Mouse (Mus musculus) lung, embryonic 16.5 days (tissue): ENCODE measurements at regions not wholly inside any gene's neighbourhood (a gene's known extent, or its start where the extent isn't known, plus 50 kb on each side); places are given as distances from the start of the nearest gene placed in this dataset.

ENCODE experiments used
- ATAC-seq: fragments of 200-750 bp; cut with Nextera tagmentation; 2 replicates; pipeline ENCODE4 v1.8.0; 2017; ENCODE audit warnings: low read depth, mild to moderate bottlenecking, moderate library complexity
- H3K27ac ChIP-seq: fragments of 300-500 bp; sonication (generic); 2 replicates; pipeline ENCODE4 v1.5.1; 2014; ENCODE audit warnings: mild to moderate bottlenecking, control low read depth, low read length
- H3K27me3 ChIP-seq: fragments of 300-500 bp; sonication (generic); 2 replicates; pipeline ENCODE4 v1.6.1; 2014; ENCODE audit warnings: low read depth, low read length, mixed read lengths; ENCODE audit not compliant: control insufficient read depth, insufficient read depth
- H3K36me3 ChIP-seq: fragments of 300-500 bp; sonication (generic); 2 replicates; pipeline ENCODE4 v1.6.1; 2014; ENCODE audit warnings: low read length; ENCODE audit not compliant: control insufficient read depth, insufficient read depth
- H3K4me1 ChIP-seq: fragments of 300-500 bp; sonication (generic); replicated peaks from 2 replicates; pipeline ENCODE4 v1.6.1; 2014; ENCODE audit warnings: low read length, mixed read lengths; ENCODE audit not compliant: control insufficient read depth, insufficient read depth
- H3K4me2 ChIP-seq: fragments of 300-500 bp; sonication (generic); 2 replicates; pipeline ENCODE4 v1.6.1; 2014; ENCODE audit warnings: low read depth, low read length, control low read depth
- H3K4me3 ChIP-seq: fragments of 300-500 bp; sonication (generic); 2 replicates; pipeline ENCODE4 v1.5.1; 2014; ENCODE audit warnings: mild to moderate bottlenecking, low read length, control low read depth
- H3K9ac ChIP-seq: fragments of 300-500 bp; sonication (generic); 2 replicates; pipeline ENCODE4 v1.6.1; 2014; ENCODE audit warnings: low read length, control low read depth
- H3K9me3 ChIP-seq: fragments of 300-500 bp; sonication (generic); 2 replicates; pipeline ENCODE4 v1.6.1; 2016; ENCODE audit warnings: low read length; ENCODE audit not compliant: control insufficient read depth
- WGBS: fragments of 180-500 bp; shearing (Covaris S2); extraction: QIAGEN DNeasy Blood & Tissue Kit; methylation state at CpG from one replicate; pipeline ENCODE4 v1.1.7; 2014; 5-methylcytosine and 5-hydroxymethylcytosine counted together

DNA sequence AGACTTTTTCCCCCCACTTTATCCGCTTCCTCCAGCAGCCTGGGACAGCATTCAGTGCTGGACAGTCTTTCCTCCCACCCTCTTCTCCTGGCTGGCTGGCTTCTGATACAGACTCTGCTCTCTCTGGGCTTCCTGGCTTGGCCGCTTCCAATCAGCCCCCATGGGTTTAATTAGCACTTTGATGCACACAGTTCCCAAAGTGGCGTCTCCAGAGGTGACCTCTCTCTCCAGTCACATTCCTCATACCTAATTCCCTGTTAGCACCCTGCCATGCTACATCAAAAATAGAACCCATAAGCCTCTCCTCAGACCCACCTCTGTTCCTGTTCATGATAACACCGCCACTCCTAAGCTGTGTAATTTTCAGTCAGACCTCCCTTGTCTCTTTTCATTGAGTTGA, 101.9 kb upstream of the Arid2 start:
- Histone ChIP-seq H3K9me3 (no peaks in the 10 kb centered on the region), H3K4me2 (no peak overlapping the region), H3K36me3 (no peaks in the 10 kb centered on the region), H3K27me3 (no peaks in the 10 kb centered on the region), H3K27ac (no peak overlapping the region), H3K9ac (no peak overlapping the region), H3K4me3 (no peak overlapping the region), H3K4me1 (no peaks in the 10 kb centered on the region)
- 35% methylated on average over 4 of the region's 4 CpGs for WGBS
- no peak for ATAC-seq

DNA sequence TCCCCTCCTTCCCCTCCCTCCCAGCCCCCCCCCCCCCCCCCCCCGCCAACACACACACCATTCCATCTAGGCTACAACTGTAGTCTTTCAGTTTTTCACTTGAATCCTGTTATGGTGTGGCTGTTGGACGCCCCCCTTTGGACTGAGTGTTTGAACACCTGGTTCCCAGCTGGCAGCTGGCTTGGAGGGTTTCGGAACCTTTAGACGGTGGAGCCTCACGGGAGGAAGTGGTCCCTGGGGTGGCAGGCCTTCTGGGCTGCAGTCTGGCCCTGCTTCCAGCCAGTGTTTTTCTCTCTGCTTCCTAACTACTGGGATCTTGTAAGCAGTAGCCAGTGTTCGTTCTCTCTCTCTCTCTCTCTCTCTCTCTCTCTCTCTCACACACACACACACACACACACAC, 101.4 kb upstream of the Arid2 start:
- H3K27me3 ChIP-seq: no peaks in the 10 kb centered on the region
- no peaks in the 10 kb centered on the region for H3K4me1 ChIP-seq
- H3K4me3 ChIP-seq: no peak overlapping the region
- 18% methylated on average over 4 of the region's 6 CpGs for WGBS
- no peak overlapping the region for H3K9ac ChIP-seq
- no peak overlapping the region for H3K4me2 ChIP-seq
- H3K27ac ChIP-seq: no peak overlapping the region
- ATAC-seq: peak; percentile 23; the same call in 1 of the 2 replicates
- no peaks in the 10 kb centered on the region for H3K9me3 ChIP-seq
- H3K36me3 ChIP-seq: no peaks in the 10 kb centered on the region

- ATAC-seq: no peak
- no peak overlapping the region for H3K9ac ChIP-seq
- H3K27me3 ChIP-seq: no peaks in the 10 kb centered on the region
- no peak overlapping the region for H3K4me3 ChIP-seq
- no peaks in the 10 kb centered on the region for H3K9me3 ChIP-seq
- no peaks in the 10 kb centered on the region for H3K4me1 ChIP-seq
- H3K4me2 ChIP-seq: no peak overlapping the region
- no peaks in the 10 kb centered on the region for H3K36me3 ChIP-seq
- no peak overlapping the region for H3K27ac ChIP-seq
- 74% methylated on average over 2 of the region's 2 CpGs for WGBS
These were observed 97.8 kb upstream of the Arid2 start for GRCm38 (mm10) chr15:96189551-96189950.

GRCm38 (mm10) chr15:96197413-96197812, 89.9 kb upstream of the Arid2 start:
- H3K36me3 ChIP-seq: no peaks in the 10 kb centered on the region
- no peaks in the 10 kb centered on the region for H3K4me1 ChIP-seq
- no peak overlapping the region for H3K9ac ChIP-seq
- ATAC-seq: no peak
- H3K4me2 ChIP-seq: no peak overlapping the region
- WGBS: 70% methylated on average over 10 of the region's 10 CpGs
- H3K27me3 ChIP-seq: no peaks in the 10 kb centered on the region
- H3K27ac ChIP-seq: no peak overlapping the region
- H3K9me3 ChIP-seq: no peaks in the 10 kb centered on the region
- H3K4me3 ChIP-seq: no peak overlapping the region

GRCm38 (mm10) chr15:96197932-96198331, 89.4 kb upstream of the Arid2 start:
- H3K4me1 ChIP-seq: no peaks in the 10 kb centered on the region
- no peaks in the 10 kb centered on the region for H3K9me3 ChIP-seq
- 45% methylated on average over 5 of the region's 5 CpGs for WGBS
- H3K27me3 ChIP-seq: no peaks in the 10 kb centered on the region
- no peak for ATAC-seq
- H3K4me2 ChIP-seq: no peak overlapping the region
- no peak overlapping the region for H3K4me3 ChIP-seq
- no peak overlapping the region for H3K27ac ChIP-seq
- no peaks in the 10 kb centered on the region for H3K36me3 ChIP-seq
- no peak overlapping the region for H3K9ac ChIP-seq

DNA sequence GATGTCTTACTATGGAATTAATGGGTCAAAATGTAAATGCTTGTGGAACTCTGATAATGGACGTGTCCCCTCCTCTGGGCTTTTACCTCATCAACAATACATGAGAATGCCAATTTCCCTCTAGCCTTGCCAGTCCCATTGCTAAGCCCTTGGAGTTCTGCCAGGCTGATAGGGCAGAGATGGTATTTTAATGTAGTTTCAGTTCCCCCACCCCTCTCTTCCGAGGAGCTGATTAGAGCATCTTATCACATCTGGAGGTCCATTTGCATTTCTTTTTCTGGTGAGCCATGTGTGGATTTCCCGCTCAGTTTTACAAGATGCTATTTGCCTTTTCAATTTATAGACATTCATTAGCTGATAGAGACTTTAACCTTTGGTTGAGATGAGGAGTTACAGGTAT, 86.0 kb upstream of the Arid2 start:
- Histone ChIP-seq H3K27me3 (no peaks in the 10 kb centered on the region), H3K4me2 (no peak overlapping the region), H3K27ac (no peak overlapping the region), H3K9me3 (no peaks in the 10 kb centered on the region), H3K4me3 (no peak overlapping the region), H3K4me1 (no peaks in the 10 kb centered on the region), H3K36me3 (no peaks in the 10 kb centered on the region), H3K9ac (no peak overlapping the region)
- no peak for ATAC-seq
- 62% methylated on average over 3 of the region's 3 CpGs for WGBS

GRCm38 (mm10) chr15:96201701-96202460, 85.4 kb upstream of the Arid2 start:
- Histone ChIP-seq H3K27ac (no peak overlapping the region), H3K27me3 (no peaks in the 10 kb centered on the region), H3K4me3 (no peak overlapping the region), H3K9me3 (no peaks in the 10 kb centered on the region), H3K36me3 (no peaks in the 10 kb centered on the region), H3K4me1 (no peaks in the 10 kb centered on the region), H3K4me2 (no peak overlapping the region), H3K9ac (no peak overlapping the region)
- ATAC-seq: no peak
- WGBS: 83% methylated on average over 10 of the region's 10 CpGs

DNA sequence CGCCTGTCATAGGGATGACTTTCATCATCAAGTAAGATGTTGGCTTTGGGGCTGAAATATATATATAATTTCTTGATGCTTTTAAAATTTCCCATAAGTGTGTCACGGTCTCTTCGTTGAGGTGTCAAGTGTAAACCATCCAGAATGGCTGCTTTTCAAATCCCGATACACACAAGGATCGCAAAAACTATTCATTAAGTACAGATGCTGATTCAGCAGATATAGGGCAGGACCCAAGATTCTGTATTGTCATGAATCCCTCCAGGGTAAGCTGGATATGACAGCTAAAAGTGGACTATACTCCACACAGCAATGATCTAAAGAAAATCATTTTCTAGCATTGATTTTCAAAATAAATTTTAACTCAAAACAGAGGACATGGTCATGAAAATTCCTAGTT, 83.1 kb upstream of the Arid2 start:
- ATAC-seq: no peak
- H3K36me3 ChIP-seq: no peaks in the 10 kb centered on the region
- no peaks in the 10 kb centered on the region for H3K9me3 ChIP-seq
- H3K27ac ChIP-seq: no peak overlapping the region
- WGBS: 93% methylated on average over 5 of the region's 5 CpGs
- H3K4me1 ChIP-seq: no peaks in the 10 kb centered on the region
- no peaks in the 10 kb centered on the region for H3K27me3 ChIP-seq
- no peak overlapping the region for H3K4me2 ChIP-seq
- H3K4me3 ChIP-seq: no peak overlapping the region
- H3K9ac ChIP-seq: no peak overlapping the region

GRCm38 (mm10) chr15:96204623-96205022, 82.7 kb upstream of the Arid2 start:
- no peak for ATAC-seq
- no peaks in the 10 kb centered on the region for H3K4me1 ChIP-seq
- H3K36me3 ChIP-seq: no peaks in the 10 kb centered on the region

More at GRCm38 (mm10) chr15:96204623-96205022, 82.7 kb upstream of the Arid2 start:
- no peak overlapping the region for H3K4me2 ChIP-seq
- WGBS: 77% methylated on average over 5 of the region's 5 CpGs
- no peak overlapping the region for H3K27ac ChIP-seq
- H3K27me3 ChIP-seq: no peaks in the 10 kb centered on the region
- no peak overlapping the region for H3K4me3 ChIP-seq
- H3K9me3 ChIP-seq: no peaks in the 10 kb centered on the region
- H3K9ac ChIP-seq: no peak overlapping the region
